Mouse (Mus musculus) MEL (cell line): Measurements from ENCODE around the gene Tom1l2. TPM values are rescaled to one million over a fixed set of nuclear protein-coding genes. Genes with fewer than 3 reads are reported as not detected.

Source experiments
- DNase-seq: peaks from one replicate; pipeline ENCODE4 v3.0.0; 2011; ENCODE audit warnings: low read depth, low spot score
- H3K27ac ChIP-seq: 2 replicates; pipeline ENCODE4 v1.5.1; 2012; ENCODE audit warnings: low read depth, mild to moderate bottlenecking, control low read depth, low read length, moderate library complexity; ENCODE audit not compliant: control insufficient read depth
- H3K27me3 ChIP-seq, 2 experiments: fragments of 150-350 bp in 1 of 2; sonication (generic) in 1 of 2; 2 replicates each; pipeline ENCODE4 v1.6.1; 2012; ENCODE audit warnings: low read length in 2 of 2, mild to moderate bottlenecking in 2 of 2, improper control_type of control experiment in 1 of 2, moderate library complexity in 1 of 2; ENCODE audit not compliant: insufficient read depth in 2 of 2, control insufficient read depth in 1 of 2
- H3K36me3 ChIP-seq, 2 experiments: 2 replicates each; pipeline ENCODE4 v1.6.1; 2012 to 2014; ENCODE audit warnings: low read length in 2 of 2, improper control_type of control experiment in 1 of 2, inconsistent platforms in 1 of 2, mild to moderate bottlenecking in 1 of 2; ENCODE audit not compliant: insufficient read depth in 2 of 2, control insufficient read depth in 1 of 2
- H3K4me1 ChIP-seq, 2 experiments: fragments of 150-350 bp in 1 of 2; sonication (generic) in 1 of 2; 2 replicates each; pipeline ENCODE4 v1.6.1; 2012; ENCODE audit warnings: low read length in 2 of 2, improper control_type of control experiment in 1 of 2, mild to moderate bottlenecking in 1 of 2; ENCODE audit not compliant: insufficient read depth in 2 of 2, control insufficient read depth in 1 of 2
- H3K4me3 ChIP-seq, 2 experiments: fragments of 150-350 bp in 1 of 2; sonication (generic) in 1 of 2; 2 replicates each; pipeline ENCODE4 v1.5.1; 2012; ENCODE audit warnings: low read depth in 2 of 2, low read length in 2 of 2, mild to moderate bottlenecking in 2 of 2, moderate library complexity in 2 of 2, control low read depth in 1 of 2, improper control_type of control experiment in 1 of 2; ENCODE audit not compliant: control insufficient read depth in 1 of 2, insufficient read depth in 1 of 2
- H3K79me2 ChIP-seq: 2 replicates; pipeline ENCODE4 v1.6.1; 2012; ENCODE audit warnings: mild to moderate bottlenecking, low read length, moderate library complexity; ENCODE audit not compliant: control insufficient read depth, poor library complexity, insufficient read depth
- H3K9ac ChIP-seq: 2 replicates; pipeline ENCODE4 v1.6.1; 2012; ENCODE audit warnings: low read depth, mild to moderate bottlenecking, control low read depth, low read length, moderate library complexity; ENCODE audit not compliant: control insufficient read depth, poor library complexity, severe bottlenecking
- H3K9me3 ChIP-seq: fragments of 150-350 bp; sonication (generic); replicated peaks from 2 replicates; pipeline ENCODE4 v1.6.1; 2012; ENCODE audit warnings: mild to moderate bottlenecking, low read length, improper control_type of control experiment, moderate library complexity; ENCODE audit not compliant: insufficient read depth
- BHLHE40 ChIP-seq: IDR thresholded peaks from 2 replicates; pipeline ENCODE4 v1.6.1; 2012; ENCODE audit warnings: low read depth, mild to moderate bottlenecking, inconsistent platforms, low read length, improper control_type of control experiment, borderline replicate concordance
- EP300 ChIP-seq, 2 experiments: IDR thresholded peaks; 2 replicates each; pipeline ENCODE4 v1.6.1; 2011; ENCODE audit warnings: improper control_type of control experiment in 2 of 2, low read length in 2 of 2, low read depth in 1 of 2, mild to moderate bottlenecking in 1 of 2
- ETS1 ChIP-seq: IDR thresholded peaks from 2 replicates; pipeline ENCODE4 v1.6.1; 2012; ENCODE audit warnings: low read depth, mild to moderate bottlenecking, inconsistent platforms, low read length, improper control_type of control experiment, moderate library complexity
- GABPA ChIP-seq: IDR thresholded peaks from 2 replicates; pipeline ENCODE4 v1.6.1; 2012; ENCODE audit warnings: low read depth, mild to moderate bottlenecking, inconsistent platforms, low read length, improper control_type of control experiment, moderate library complexity
- GATA1 ChIP-seq: IDR thresholded peaks from 2 replicates; pipeline ENCODE4 v1.6.1; 2011; ENCODE audit warnings: low read depth, low read length, improper control_type of control experiment
- HCFC1 ChIP-seq: IDR thresholded peaks from 2 replicates; pipeline ENCODE4 v1.6.1; 2012; ENCODE audit warnings: low read depth, mild to moderate bottlenecking, inconsistent platforms, low read length, improper control_type of control experiment, moderate library complexity
- MAX ChIP-seq: IDR thresholded peaks from 2 replicates; pipeline ENCODE4 v1.6.1; 2011; ENCODE audit warnings: low read length, improper control_type of control experiment
- MAZ ChIP-seq: IDR thresholded peaks from 2 replicates; pipeline ENCODE4 v1.6.1; 2012; ENCODE audit warnings: low read depth, mild to moderate bottlenecking, inconsistent platforms, low read length, improper control_type of control experiment
- MEF2A ChIP-seq: IDR thresholded peaks from 2 replicates; pipeline ENCODE4 v1.6.1; 2014; ENCODE audit warnings: low read depth, mild to moderate bottlenecking, inconsistent platforms, low read length, improper control_type of control experiment; ENCODE audit not compliant: poor library complexity, insufficient replicate concordance, severe bottlenecking; ENCODE audit errors: extremely low read depth
- MXI1 ChIP-seq: IDR thresholded peaks from 2 replicates; pipeline ENCODE4 v1.6.1; 2011; ENCODE audit warnings: mild to moderate bottlenecking, low read depth, low read length, improper control_type of control experiment
- POLR2A ChIP-seq, 2 experiments: IDR thresholded peaks; 2 replicates each; pipeline ENCODE4 v1.6.1; 2011 to 2012; ENCODE audit warnings: low read length in 2 of 2, mild to moderate bottlenecking in 2 of 2, control low read depth in 1 of 2, improper control_type of control experiment in 1 of 2, low read depth in 1 of 2, moderate library complexity in 1 of 2; ENCODE audit not compliant: control insufficient read depth in 1 of 2, insufficient read depth in 1 of 2, poor library complexity in 1 of 2
- POLR2AphosphoS5 ChIP-seq: IDR thresholded peaks from 2 replicates; pipeline ENCODE4 v1.6.1; 2012; ENCODE audit warnings: low read depth, borderline replicate concordance, mild to moderate bottlenecking, inconsistent platforms, low read length, moderate library complexity, mixed read lengths
- RAD21 ChIP-seq: IDR thresholded peaks from 2 replicates; pipeline ENCODE4 v1.6.1; 2011; ENCODE audit warnings: mild to moderate bottlenecking, low read depth, low read length, improper control_type of control experiment
- TBP ChIP-seq: IDR thresholded peaks from 2 replicates; pipeline ENCODE4 v1.8.0; 2011; ENCODE audit warnings: low read depth, low read length, improper control_type of control experiment
- UBTF ChIP-seq: IDR thresholded peaks from 2 replicates; pipeline ENCODE4 v1.6.1; 2012; ENCODE audit warnings: low read depth, mild to moderate bottlenecking, inconsistent platforms, low read length, improper control_type of control experiment, moderate library complexity, borderline replicate concordance; ENCODE audit not compliant: insufficient read depth
- ZC3H11A ChIP-seq: IDR thresholded peaks from 2 replicates; pipeline ENCODE4 v1.6.1; 2012; ENCODE audit warnings: low read depth, mild to moderate bottlenecking, inconsistent platforms, low read length, improper control_type of control experiment
- ZKSCAN1 ChIP-seq: IDR thresholded peaks from 2 replicates; pipeline ENCODE4 v1.6.1; 2012; ENCODE audit warnings: low read depth, mild to moderate bottlenecking, inconsistent platforms, low read length, improper control_type of control experiment, moderate library complexity
- ZMIZ1 ChIP-seq: IDR thresholded peaks from 2 replicates; pipeline ENCODE4 v1.6.1; 2012; ENCODE audit warnings: low read depth, mild to moderate bottlenecking, inconsistent platforms, low read length, improper control_type of control experiment, moderate library complexity
- ZNF384 ChIP-seq: IDR thresholded peaks from 2 replicates; pipeline ENCODE4 v1.6.1; 2012; ENCODE audit warnings: low read depth, mild to moderate bottlenecking, inconsistent platforms, low read length, improper control_type of control experiment
- polyA plus RNA-seq, 2 experiments: library from polyadenylated mRNA; stranded (reverse) in 1 of 2; unstranded in 1 of 2; fragments of >175 nt in 1 of 2; fragments of >200 nt in 1 of 2; gene quantifications; 2 replicates each; pipeline versions ENCODE4 v1.2.1 to v1.2.4; 2012; ENCODE audit warnings: low replicate concordance in 2 of 2, low read depth in 1 of 2; ENCODE audit not compliant: insufficient read length in 2 of 2, insufficient read depth in 1 of 2, missing spikeins in 1 of 2
- total RNA-seq: library from RNA; depleted of rRNA; stranded (reverse); fragments of 300-350 nt; gene quantifications from 2 replicates; pipeline ENCODE4 v1.2.3, GENCODE M21; 2012

The Tom1l2 gene
- total and polyA plus RNA-seq, 3 experiments = 6.8 to 12.2 TPM; not detected in 1

DNA sequence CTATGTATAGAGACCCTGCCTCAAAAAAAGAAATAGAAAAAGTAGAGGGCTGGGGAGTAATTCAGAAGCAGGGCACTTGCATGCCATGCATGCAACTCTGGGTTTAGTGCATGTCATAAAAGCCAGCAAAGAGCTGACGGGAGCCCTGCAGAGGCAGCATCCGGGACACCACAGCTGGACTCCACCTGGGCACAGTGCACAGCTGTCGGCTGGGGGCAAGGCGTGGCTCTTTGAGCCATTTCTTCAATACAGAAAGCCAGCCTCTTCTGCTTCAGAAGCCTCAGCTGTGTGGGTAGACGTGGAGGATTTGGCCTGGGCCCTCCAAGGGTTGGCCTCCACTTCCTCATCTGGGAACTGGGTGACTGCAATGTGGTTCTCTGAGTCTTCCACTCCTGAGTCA is 117.4 kb downstream of the Tom1l2 start:
- no peaks in the 10 kb centered on the region for H3K4me1 ChIP-seq
- H3K9me3 ChIP-seq = no peaks in the 10 kb centered on the region
- H3K36me3 ChIP-seq = no peaks in the 10 kb centered on the region
- no peak for DNase-seq
- no peak overlapping the region for H3K4me3 ChIP-seq
- H3K79me2 ChIP-seq = no peaks in the 10 kb centered on the region
- no peak for TF ChIP-seq ZNF384
- no peak for TF ChIP-seq POLR2AphosphoS5
- no peak for TF ChIP-seq MAX
- no peak for TF ChIP-seq BHLHE40
- no peak for TF ChIP-seq HCFC1
- no peak for TF ChIP-seq MEF2A
- no peak for TF ChIP-seq GABPA
- no peak for TF ChIP-seq UBTF
- TF ChIP-seq ZMIZ1 = no peak
- no peaks in the 10 kb centered on the region for H3K27me3 ChIP-seq
- no peak overlapping the region for H3K9ac ChIP-seq
- H3K27ac ChIP-seq = no peak overlapping the region

DNA sequence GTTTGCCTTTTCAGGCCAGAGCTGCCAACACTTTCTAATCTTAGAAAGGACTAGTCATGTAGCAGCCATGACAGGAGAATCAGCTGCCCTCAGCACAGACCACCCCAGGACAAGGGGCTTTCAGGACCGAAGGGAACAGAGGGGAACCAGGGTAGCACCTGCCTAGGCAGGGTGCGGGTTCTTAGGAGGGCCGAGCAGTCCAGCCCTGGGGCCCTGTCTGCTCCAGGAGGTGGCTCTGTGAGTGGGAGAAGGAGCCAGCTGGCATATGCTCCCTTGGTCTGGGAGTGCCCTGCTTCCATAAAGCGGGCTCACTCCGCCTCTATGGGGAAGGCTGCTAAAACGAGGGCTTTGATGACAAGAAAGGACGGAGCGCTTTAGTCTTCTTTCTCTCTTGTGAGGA is 119.5 kb downstream of the Tom1l2 start:
- no peaks in the 10 kb centered on the region for H3K79me2 ChIP-seq
- no peaks in the 10 kb centered on the region for H3K9me3 ChIP-seq
- no peak overlapping the region for H3K27ac ChIP-seq
- H3K4me1 ChIP-seq = no peaks in the 10 kb centered on the region
- DNase-seq = no peak
- no peak for TF ChIP-seq POLR2A (IDR thresholded peaks at IDR 0.05; ENCODE audit: control insufficient read depth in 1 of 2, insufficient read depth in 1 of 2, low read depth in 1 of 2, low read length in 2 of 2, poor library complexity in 1 of 2)
- no peak for TF ChIP-seq GABPA
- TF ChIP-seq RAD21 = no peak
- no peak for TF ChIP-seq MEF2A
- TF ChIP-seq MAX = no peak
- H3K27me3 ChIP-seq = no peaks in the 10 kb centered on the region
- H3K9ac ChIP-seq = no peak overlapping the region
- no peak overlapping the region for H3K4me3 ChIP-seq
- no peaks in the 10 kb centered on the region for H3K36me3 ChIP-seq

DNA sequence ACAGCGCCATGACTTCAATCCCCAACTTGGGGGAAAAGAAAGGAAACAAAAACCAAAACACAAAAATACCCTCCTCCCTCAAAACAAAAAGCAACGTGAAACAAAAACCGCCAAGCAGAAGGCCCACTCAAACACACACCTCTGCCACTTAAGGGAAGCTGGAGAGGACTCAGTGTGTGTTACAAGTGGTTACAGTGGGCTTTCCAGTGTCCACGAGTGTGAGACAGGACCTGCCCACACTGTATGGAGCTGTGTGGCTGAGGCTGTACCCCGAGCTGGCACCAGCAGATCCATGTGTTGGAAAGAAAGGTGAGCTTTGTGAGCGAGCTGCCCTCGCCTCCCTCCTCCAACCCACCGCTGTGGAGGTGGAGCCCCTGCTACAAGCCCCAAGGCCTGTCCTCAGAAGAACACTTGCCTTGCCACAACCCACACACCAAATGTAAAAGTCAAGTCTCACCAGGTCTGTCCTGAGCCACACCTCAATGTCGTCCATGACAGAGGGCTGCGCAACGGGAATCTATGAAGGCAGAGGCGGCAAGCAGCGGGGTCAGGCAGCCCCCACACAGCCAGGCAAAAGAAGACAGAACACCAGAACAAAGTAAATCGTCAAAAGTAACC is 120.2 kb downstream of the Tom1l2 start:
- Histone ChIP-seq H3K79me2 (no peaks in the 10 kb centered on the region), H3K4me3 (no peak overlapping the region), H3K27me3 (no peaks in the 10 kb centered on the region), H3K27ac (no peak overlapping the region), H3K9ac (no peak overlapping the region), H3K36me3 (no peaks in the 10 kb centered on the region), H3K4me1 (no peaks in the 10 kb centered on the region), H3K9me3 (no peaks in the 10 kb centered on the region)
- TF ChIP-seq POLR2AphosphoS5 (no peak), GATA1 (no peak), POLR2A (IDR thresholded peaks at IDR 0.05; ENCODE audit: control insufficient read depth in 1 of 2, insufficient read depth in 1 of 2, low read depth in 1 of 2, low read length in 2 of 2, poor library complexity in 1 of 2) (no peak), MXI1 (no peak), GABPA (no peak), BHLHE40 (no peak), TBP (no peak), EP300 (IDR thresholded peaks at IDR 0.05; ENCODE audit: low read depth in 1 of 2, low read length in 2 of 2) (no peak), ZKSCAN1 (no peak), ZC3H11A (no peak), MEF2A (no peak), ETS1 (no peak), MAZ (no peak), UBTF (no peak), MAX (no peak)
- no peak for DNase-seq
